Comparison of ENCODE assay signal across 7 mouse cellular contexts in the genomic region with DNA sequence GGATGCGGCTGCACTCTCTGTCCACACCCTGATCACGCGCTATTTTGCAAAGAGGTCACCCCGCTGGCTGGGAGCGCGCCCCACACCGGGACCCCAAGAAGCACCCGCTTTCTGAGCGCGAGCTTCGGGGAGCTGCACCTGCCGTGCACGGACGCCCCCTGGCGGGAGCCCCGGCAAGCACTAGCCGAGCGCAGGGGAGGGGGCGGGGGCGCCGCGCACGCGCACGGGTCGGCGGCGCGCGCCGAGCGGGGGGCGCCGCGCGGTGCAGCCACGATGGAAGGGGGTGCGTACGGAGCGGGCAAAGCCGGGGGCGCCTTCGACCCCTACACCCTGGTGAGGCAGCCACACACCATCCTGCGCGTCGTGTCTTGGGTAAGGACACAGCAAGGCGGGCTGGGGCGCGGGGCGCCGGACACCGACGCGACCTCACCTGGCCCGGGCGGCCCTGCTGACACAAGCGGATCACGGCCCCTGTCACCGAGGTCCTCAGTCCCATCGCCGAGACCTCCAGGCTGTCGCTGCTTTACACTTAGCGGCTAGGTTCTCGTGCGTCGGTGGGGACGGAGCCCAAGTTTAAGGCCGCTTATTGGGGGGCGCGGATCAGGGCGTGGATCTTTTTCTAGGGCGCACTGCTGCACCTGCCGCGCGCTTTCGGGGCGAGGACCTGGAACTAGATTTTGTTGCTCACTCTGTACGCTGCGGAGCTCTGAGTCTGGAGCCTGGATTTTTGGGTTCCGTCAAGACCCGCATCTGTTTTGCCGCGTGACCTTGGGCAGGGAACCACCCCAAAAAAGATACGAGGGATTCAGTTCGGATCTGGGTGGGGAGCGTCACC. TPM values are rescaled to one million over a fixed set of nuclear protein-coding genes. Genes with fewer than 3 reads are reported as not detected.
DNase-seq lines count a peak whose midpoint lies in the region; ATAC-seq and TF ChIP-seq lines count a peak whose summit lies in the region.

A gene (plus strand): TSS at position 214 of the 835 bp plus-strand sequence.
A gene (minus strand): TSS at position 748 of the 835 bp plus-strand sequence.

- H3K36me3 ChIP-seq in embryonic facial prominence, embryonic 11.5 days (replicated peaks; ENCODE audit: control insufficient read depth, insufficient read depth, low read depth, low read length): no peaks in the 10 kb centered on the region
- no peaks in the 10 kb centered on the region for H3K36me3 ChIP-seq in heart, adult 2 months (ENCODE audit: control insufficient read depth, insufficient read depth, low read length)
- H3K36me3 ChIP-seq in limb, embryonic 12.5 days: no peaks in the 10 kb centered on the region
- no peaks in the 10 kb centered on the region for H3K36me3 ChIP-seq in midbrain, embryonic 12.5 days
- no peaks in the 10 kb centered on the region for H3K36me3 ChIP-seq in small intestine, adult 2 months (ENCODE audit: control insufficient read depth, insufficient read depth, low read length)

- no peaks in the 10 kb centered on the region; the same call in 1 of the 2 replicates for H3K79me2 ChIP-seq in heart, adult 2 months (replicated peaks; ENCODE audit: control insufficient read depth, insufficient read depth, low read length)

- no peaks in the 10 kb centered on the region for H3K4me1 ChIP-seq in embryonic facial prominence, embryonic 11.5 days (ENCODE audit: control insufficient read depth, insufficient read depth, low read length)
- H3K4me1 ChIP-seq in heart, adult 2 months (ENCODE audit: control insufficient read depth, insufficient read depth, low read length): no peaks in the 10 kb centered on the region
- H3K4me1 ChIP-seq in limb, embryonic 12.5 days (replicated peaks): peaks cover 23% of the 10 kb centered on the region
- peaks cover 7% of the 10 kb centered on the region for H3K4me1 ChIP-seq in midbrain, embryonic 12.5 days
- H3K4me1 ChIP-seq in small intestine, adult 2 months (ENCODE audit: control insufficient read depth, insufficient read depth, insufficient read length, low read length): peaks cover 11% of the 10 kb centered on the region

- whole genome bisulfite sequencing in embryonic facial prominence, embryonic 11.5 days: 1% methylated on average over 86 of the region's 86 CpGs
- WGBS in heart, adult 2 months: 3% methylated on average over 76 of the region's 86 CpGs
- WGBS in limb, embryonic 12.5 days: 2% methylated on average over 83 of the region's 86 CpGs
- WGBS in midbrain, embryonic 12.5 days: 1% methylated on average over 79 of the region's 86 CpGs
- 2% methylated on average over 86 of the region's 86 CpGs for WGBS in small intestine, adult 2 months

- no peak for TF ChIP-seq EP300 in heart, adult 2 months (IDR thresholded peaks at IDR 0.05; ENCODE audit: insufficient read depth, low read depth, low read length)

- no peaks in the 10 kb centered on the region for H3K9me3 ChIP-seq in embryonic facial prominence, embryonic 11.5 days (replicated peaks; ENCODE audit: control insufficient read depth, low read length)
- H3K9me3 ChIP-seq in limb, embryonic 12.5 days: peaks cover 3% of the 10 kb centered on the region; the same call in 1 of the 2 replicates
- H3K9me3 ChIP-seq in midbrain, embryonic 12.5 days: no peaks in the 10 kb centered on the region

- intact Hi-C loops in heart, adult 2 months (cut with DNase I): loop anchor here (2.0 kb wide), 1 partner anchor 613 kb away; no protein-coding TSS in a partner anchor

- no peak within 1 kb of the TSS for H3K27ac ChIP-seq in embryonic facial prominence, embryonic 11.5 days (replicated peaks; ENCODE audit: low read depth, low read length)
- peak within 1 kb of the TSS; percentile 75 for H3K27ac ChIP-seq in heart, adult 2 months
- H3K27ac ChIP-seq in limb, embryonic 12.5 days: no peak within 1 kb of the TSS
- no peak within 1 kb of the TSS for H3K27ac ChIP-seq in midbrain, embryonic 12.5 days (replicated peaks)
- H3K27ac ChIP-seq in small intestine, adult 2 months (ENCODE audit: insufficient read depth, low read depth, low read length): no peak within 1 kb of the TSS

- H3K9ac ChIP-seq in embryonic facial prominence, embryonic 11.5 days (replicated peaks; ENCODE audit: low read length): peak within 1 kb of the TSS; percentile 65
- peak within 1 kb of the TSS; percentile 77 for H3K9ac ChIP-seq in heart, adult 2 months (ENCODE audit: low read depth, low read length)
- H3K9ac ChIP-seq in limb, embryonic 12.5 days (replicated peaks): peak within 1 kb of the TSS; percentile 65
- H3K9ac ChIP-seq in midbrain, embryonic 12.5 days (replicated peaks): peak within 1 kb of the TSS; percentile 70

- peak; percentile 87 for DNase-seq in adrenal gland, postnatal 25 days
- DNase-seq in embryonic facial prominence, embryonic 11.5 days (ENCODE audit: low spot score): peak; percentile 75
- DNase-seq in heart, adult 2 months: peak; percentile 84 to 88
- peak; percentile 83 for DNase-seq in kidney, adult 18-20 months

- no peak for TF ChIP-seq POLR2A in heart, adult 2 months (IDR thresholded peaks at IDR 0.05; ENCODE audit: insufficient read depth, low read depth, low read length)
- TF ChIP-seq POLR2A in small intestine, adult 2 months (IDR thresholded peaks at IDR 0.05; ENCODE audit: low read depth, low read length): no peak

- H3K4me2 ChIP-seq in embryonic facial prominence, embryonic 11.5 days (ENCODE audit: low read depth, low read length): peak within 1 kb of the TSS; percentile 95
- H3K4me2 ChIP-seq in limb, embryonic 12.5 days: peak within 1 kb of the TSS; percentile 97
- H3K4me2 ChIP-seq in midbrain, embryonic 12.5 days (replicated peaks): peak within 1 kb of the TSS; percentile 80

- peak within 1 kb of the TSS; percentile 65 for H3K4me3 ChIP-seq in embryonic facial prominence, embryonic 11.5 days (ENCODE audit: low read depth, low read length)
- peak within 1 kb of the TSS; percentile 62 for H3K4me3 ChIP-seq in heart, adult 2 months
- H3K4me3 ChIP-seq in limb, embryonic 12.5 days (replicated peaks): peak within 1 kb of the TSS; percentile 61
- H3K4me3 ChIP-seq in midbrain, embryonic 12.5 days: peak within 1 kb of the TSS; percentile 71
- H3K4me3 ChIP-seq in small intestine, adult 2 months (ENCODE audit: low read depth, low read length): peak within 1 kb of the TSS; percentile 73

- TF ChIP-seq CTCF in heart, adult 2 months (IDR thresholded peaks at IDR 0.05): peak; percentile 81
- TF ChIP-seq CTCF in small intestine, adult 2 months (IDR thresholded peaks at IDR 0.05; ENCODE audit: extremely low read depth, insufficient read length, insufficient replicate concordance, low read depth, low read length): peak; percentile 63

- ATAC-seq in embryonic facial prominence, embryonic 11.5 days (replicated peaks; ENCODE audit: insufficient number of reproducible peaks, low FRiP score, low TSS enrichment, low read depth): peak; percentile 80; the same call in 1 of the 2 replicates
- ATAC-seq in limb, embryonic 12.5 days (ENCODE audit: insufficient number of reproducible peaks, insufficient read depth, low FRiP score, low TSS enrichment, low read depth): peak; percentile 35; the same call in 1 of the 2 replicates
- ATAC-seq in midbrain, embryonic 12.5 days (ENCODE audit: low FRiP score, low read depth): peak; percentile 71

- H3K27me3 ChIP-seq in embryonic facial prominence, embryonic 11.5 days (ENCODE audit: control insufficient read depth, insufficient read depth, low read length): peaks cover 22% of the 10 kb centered on the region
- H3K27me3 ChIP-seq in heart, adult 2 months (ENCODE audit: control insufficient read depth, insufficient read depth, low read length): 0 out of 2 replicates have a peak, but pooled peaks cover 3% of the 10 kb centered on the region
- H3K27me3 ChIP-seq in limb, embryonic 12.5 days: peaks cover 69% of the 10 kb centered on the region
- H3K27me3 ChIP-seq in midbrain, embryonic 12.5 days: peaks cover 53% of the 10 kb centered on the region
- peaks cover 11% of the 10 kb centered on the region for H3K27me3 ChIP-seq in small intestine, adult 2 months (ENCODE audit: control insufficient read depth, insufficient read depth, low read length)

RNA-seq across cellular contexts. Expression of the first gene that starts in this region (rescaled TPM):
- 22.2 and 27.6 TPM in 2 replicates for total RNA-seq in adrenal gland, postnatal 25 days (2021)
- polyA plus RNA-seq in embryonic facial prominence, embryonic 11.5 days (2014; fragmentation: Nextera tagmentation; extraction: Ambion mirVana): 6.4 and 8.3 TPM in 2 replicates
- 10 to 100 TPM; 69.6 to 95.0 TPM for total RNA-seq in heart, adult 2 months (2021)
- polyA plus RNA-seq in heart, adult 2 months (2012; rRNA removed): 247 and 250 TPM in 2 replicates
- polyA plus RNA-seq in limb, embryonic 12.5 days (2016; fragmentation: Nextera tagmentation; extraction: Ambion mirVana): 3.9 and 4.1 TPM in 2 replicates
- 10.8 and 10.9 TPM in 2 replicates for polyA plus RNA-seq in midbrain, embryonic 12.5 days (2016; fragmentation: Nextera tagmentation; extraction: Ambion mirVana)
- polyA plus RNA-seq in small intestine, adult 2 months (2012; rRNA removed): 13.4 and 29.1 TPM in 2 replicates

RNA-seq across cellular contexts. Expression of the second gene that starts in this region (rescaled TPM):
- 485 and 642 TPM in 2 replicates for total RNA-seq in adrenal gland, postnatal 25 days (2021)
- polyA plus RNA-seq in embryonic facial prominence, embryonic 11.5 days (2014; fragmentation: Nextera tagmentation; extraction: Ambion mirVana): 1,289 and 1,347 TPM in 2 replicates
- 100 to 1,000 TPM; 137 to 150 TPM for total RNA-seq in heart, adult 2 months (2021)
- polyA plus RNA-seq in heart, adult 2 months (2012; rRNA removed): 201 and 230 TPM in 2 replicates
- polyA plus RNA-seq in limb, embryonic 12.5 days (2016; fragmentation: Nextera tagmentation; extraction: Ambion mirVana): 981 and 1,001 TPM in 2 replicates
- 652 and 673 TPM in 2 replicates for polyA plus RNA-seq in midbrain, embryonic 12.5 days (2016; fragmentation: Nextera tagmentation; extraction: Ambion mirVana)
- polyA plus RNA-seq in small intestine, adult 2 months (2012; rRNA removed): 129 and 298 TPM in 2 replicates
